Mouse (Mus musculus) liver, embryonic 14 days (tissue): ENCODE data around the gene Slc25a17. TPM values are rescaled to one million over a fixed set of nuclear protein-coding genes. Genes with fewer than 3 reads are reported as not detected.

ENCODE experiments used
- polyA plus RNA-seq: library from polyadenylated mRNA; depleted of rRNA; stranded (reverse); fragments of >200 nt; gene quantifications from 2 replicates; pipeline ENCODE4 v1.2.3, GENCODE M21; 2012; rRNA removed

Gene Slc25a17
- polyA plus RNA-seq, result 25.8 and 30.8 TPM in 2 replicates

GRCm38 (mm10) chr15:81360345-81361021, at the start of gene Slc25a17:
TSS of gene Slc25a17 (minus strand) at chr15:81360812.

GRCm38 (mm10) chr15:81408199-81408598, 47.6 kb upstream of the Slc25a17 start, which contains the start of gene Dnajb7:
TSS of gene Dnajb7 (minus strand) at chr15:81408299.

GRCm38 (mm10) chr15:81399638-81400315, 39.2 kb upstream of the Slc25a17 start, which contains the start of the genes St13 and Xpnpep3:
TSS of gene St13 (minus strand) at chr15:81400077.
TSS of gene Xpnpep3 (plus strand) at chr15:81400138.

Other genes with a start within 250 kb of the Slc25a17 start
- gene Mrtfa, start 170.1 kb downstream of the Slc25a17 start, polyA plus RNA-seq, result 3.0 and 3.3 TPM in 2 replicates
- 0.08 TPM in 1 of 2 replicates, not detected in the other for gene Mchr1, start 125.3 kb downstream of the Slc25a17 start, polyA plus RNA-seq
- gene St13, start 39.3 kb upstream of the Slc25a17 start, polyA plus RNA-seq, result 42.3 and 43.3 TPM in 2 replicates
- gene Xpnpep3, start 39.3 kb upstream of the Slc25a17 start, polyA plus RNA-seq, result 3.3 TPM in 2 replicates
- gene Dnajb7, start 47.5 kb upstream of the Slc25a17 start, polyA plus RNA-seq, result not detected in 2 replicates
- 79.8 and 84.7 TPM in 2 replicates for gene Rbx1, start 105.5 kb upstream of the Slc25a17 start, polyA plus RNA-seq
- gene Ep300, start 224.5 kb upstream of the Slc25a17 start, polyA plus RNA-seq, result 10.8 and 13.3 TPM in 2 replicates